Mouse (Mus musculus) CD4-positive, CD25-positive, alpha-beta regulatory T cell (primary cell): ENCODE measurements around the gene Klhdc8a. TPM values are rescaled to one million over a fixed set of nuclear protein-coding genes. Genes with fewer than 3 reads are reported as not detected.

Experiments used
- polyA plus RNA-seq: library from polyadenylated mRNA; unstranded; fragments of 100-300 nt; shearing (Covaris generic); gene quantifications from one replicate; pipeline ENCODE4 v1.2.1, GENCODE M21; 2017

Gene Klhdc8a
- polyA plus RNA-seq: not detected

DNA sequence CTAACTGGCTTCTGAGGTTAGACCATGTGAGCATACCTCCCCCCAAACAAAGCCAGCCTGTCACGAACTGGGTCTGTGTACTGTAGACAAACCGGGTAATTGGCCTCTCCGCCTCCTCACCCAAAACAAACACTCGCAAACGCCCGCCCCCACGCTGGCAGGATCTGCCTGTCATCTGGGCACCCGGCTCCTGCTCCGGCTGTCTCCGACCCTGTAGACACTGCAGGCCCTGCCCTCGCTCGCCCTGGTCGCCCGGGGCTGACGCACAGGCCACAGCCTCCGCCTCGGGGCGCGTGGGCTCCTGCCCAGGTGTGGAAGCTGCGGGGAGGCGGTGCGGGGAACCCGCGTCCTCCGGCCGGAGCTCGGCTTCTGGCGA is at the start of gene Klhdc8a:
TSS of gene Klhdc8a (plus strand) at position 202 of the 376 bp plus-strand sequence.

DNA sequence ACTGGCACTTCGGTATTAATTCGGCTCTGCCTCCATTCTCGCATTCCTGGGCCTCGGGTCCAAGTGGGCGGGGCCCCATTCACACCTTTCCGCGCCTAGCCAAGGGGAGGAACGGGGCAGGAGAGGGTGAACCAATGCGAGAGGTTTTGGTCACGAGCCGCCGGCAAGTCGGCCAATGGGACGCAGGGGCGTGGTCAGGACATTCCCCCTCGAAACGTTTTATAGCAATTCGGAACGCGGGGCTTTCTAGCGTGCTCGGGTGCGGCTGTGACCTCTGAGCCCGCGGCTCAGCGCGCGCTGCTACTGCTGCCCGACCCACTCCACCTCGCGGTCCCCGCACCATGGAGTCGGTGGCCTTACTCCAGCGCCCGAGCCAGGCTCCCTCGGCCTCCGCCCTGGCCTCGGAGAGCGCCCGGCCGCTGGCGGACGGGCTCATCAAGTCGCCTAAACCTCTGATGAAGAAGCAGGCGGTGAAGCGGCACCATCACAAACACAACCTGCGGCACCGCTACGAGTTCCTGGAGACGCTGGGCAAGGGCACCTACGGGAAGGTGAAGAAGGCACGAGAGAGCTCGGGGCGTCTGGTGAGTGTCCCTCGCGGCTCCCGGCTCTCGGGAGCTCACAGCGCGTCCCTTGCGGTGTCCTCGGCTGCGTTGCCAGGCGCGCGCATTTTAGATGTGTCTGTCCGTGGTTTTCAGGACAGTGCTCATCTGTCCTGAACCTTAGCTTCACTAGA is 17.6 kb downstream of the Klhdc8a start, which contains the start of gene Nuak2:
TSS of gene Nuak2 (plus strand) at position 238 of the 736 bp plus-strand sequence.

Other genes with a start within 250 kb of the Klhdc8a start
- 88.8 TPM for gene Mfsd4a, start 230.6 kb upstream of the Klhdc8a start, polyA plus RNA-seq
- gene Cdk18, start 158.9 kb upstream of the Klhdc8a start, polyA plus RNA-seq: not detected
- gene Lemd1, start 107.2 kb upstream of the Klhdc8a start, polyA plus RNA-seq: not detected
- gene AC124108.1, start 107.2 kb upstream of the Klhdc8a start, polyA plus RNA-seq: not detected
- not detected for gene Gm10188, start 68.9 kb upstream of the Klhdc8a start, polyA plus RNA-seq
- 3.8 TPM for gene Nuak2, start 17.5 kb downstream of the Klhdc8a start, polyA plus RNA-seq
- 0.75 TPM for gene Tmcc2, start 92.7 kb downstream of the Klhdc8a start, polyA plus RNA-seq
- 10.6 TPM for gene Dstyk, start 118.9 kb downstream of the Klhdc8a start, polyA plus RNA-seq
- 61.2 TPM for gene Rbbp5, start 178.7 kb downstream of the Klhdc8a start, polyA plus RNA-seq
- gene Tmem81, start 207.6 kb downstream of the Klhdc8a start, polyA plus RNA-seq: 9.7 TPM
- gene Cntn2, start 244.6 kb downstream of the Klhdc8a start, polyA plus RNA-seq: not detected